Mouse (Mus musculus): ENCODE data around the gene Nudt13.

- TF ChIP-seq TCF12 (IDR thresholded peaks at IDR 0.05; ENCODE audit: low read depth, low read length) (no peak), NRF1 (IDR thresholded peaks at IDR 0.05; ENCODE audit: low read depth, low read length) (no peak), EP300 (IDR thresholded peaks at IDR 0.05; ENCODE audit: low read length) (no peak), POLR2A (IDR thresholded peaks at IDR 0.05; ENCODE audit: low read depth, low read length) (no peak), CTCF (conservative IDR thresholded peaks at IDR 0.05 in 1 of 2, IDR thresholded peaks at IDR 0.05 in 1 of 2; ENCODE audit: low read depth in 2 of 2, low read length in 2 of 2) (no peak), ZKSCAN1 (IDR thresholded peaks at IDR 0.05; ENCODE audit: borderline replicate concordance, low read depth, low read length) (no peak), KAT2A (IDR thresholded peaks at IDR 0.05; ENCODE audit: insufficient replicate concordance, low read length) (no peak), CHD2 (IDR thresholded peaks at IDR 0.05; ENCODE audit: low read length) (no peak), BHLHE40 (IDR thresholded peaks at IDR 0.05; ENCODE audit: low read depth, low read length) (no peak), ZNF384 (IDR thresholded peaks at IDR 0.05; ENCODE audit: low read depth, low read length) (no peak), TBP (conservative IDR thresholded peaks at IDR 0.05; ENCODE audit: low read depth, low read length) (no peak)
These were observed 29.7 kb downstream of the Nudt13 start for GRCm38 (mm10) chr14:20324196-20324595.

Measured in CH12.LX (cell line).